Mouse (Mus musculus): Measurements from ENCODE around the gene Setdb2. TPM values are rescaled to one million over a fixed set of nuclear protein-coding genes. Genes with fewer than 3 reads are reported as not detected.

Gene Setdb2
- polyA plus RNA-seq, 1 experiment from 2014 or later, result 8.6 TPM

Other genes starting within 250 kb of the Setdb2 start
- 53.1 and 79.4 TPM in 2 replicates for gene Rcbtb1, start 239.7 kb downstream of the Setdb2 start, polyA plus RNA-seq (2014; fragmentation: Nextera tagmentation; extraction: Ambion mirVana)
- gene Gm6904, start 180.7 kb downstream of the Setdb2 start, polyA plus RNA-seq (2014; fragmentation: Nextera tagmentation; extraction: Ambion mirVana), result not detected in 2 replicates
- 0.97 TPM in 1 of 2 replicates, not detected in the other for gene Phf11a, start 143.4 kb downstream of the Setdb2 start, polyA plus RNA-seq (2014; fragmentation: Nextera tagmentation; extraction: Ambion mirVana)
- 2.5 TPM in 1 of 2 replicates, not detected in the other for gene Phf11b, start 99.5 kb downstream of the Setdb2 start, polyA plus RNA-seq (2014; fragmentation: Nextera tagmentation; extraction: Ambion mirVana)
- 0.18 and 1.3 TPM in 2 replicates for gene Phf11d, start 75.4 kb downstream of the Setdb2 start, polyA plus RNA-seq (2014; fragmentation: Nextera tagmentation; extraction: Ambion mirVana)
- 0.31 and 0.49 TPM in 2 replicates for gene Phf11c, start 45.5 kb downstream of the Setdb2 start, polyA plus RNA-seq (2014; fragmentation: Nextera tagmentation; extraction: Ambion mirVana)
- 19.8 and 26.5 TPM in 2 replicates for gene Cab39l, start 88 bp upstream of the Setdb2 start, polyA plus RNA-seq (2014; fragmentation: Nextera tagmentation; extraction: Ambion mirVana)
- 31.6 and 39.4 TPM in 2 replicates for gene Cdadc1, start 157.1 kb upstream of the Setdb2 start, polyA plus RNA-seq (2014; fragmentation: Nextera tagmentation; extraction: Ambion mirVana)
- 4.9 and 5.4 TPM in 2 replicates for gene Shisa2, start 184.4 kb upstream of the Setdb2 start, polyA plus RNA-seq (2014; fragmentation: Nextera tagmentation; extraction: Ambion mirVana)

Measured in midbrain, embryonic 14.5 days (tissue).